Mouse (Mus musculus): ENCODE measurements at regions not wholly inside any gene's neighbourhood (a gene's known extent, or its start where the extent isn't known, plus 50 kb on each side); places are given as distances from the start of the nearest gene placed in this dataset.

DNA sequence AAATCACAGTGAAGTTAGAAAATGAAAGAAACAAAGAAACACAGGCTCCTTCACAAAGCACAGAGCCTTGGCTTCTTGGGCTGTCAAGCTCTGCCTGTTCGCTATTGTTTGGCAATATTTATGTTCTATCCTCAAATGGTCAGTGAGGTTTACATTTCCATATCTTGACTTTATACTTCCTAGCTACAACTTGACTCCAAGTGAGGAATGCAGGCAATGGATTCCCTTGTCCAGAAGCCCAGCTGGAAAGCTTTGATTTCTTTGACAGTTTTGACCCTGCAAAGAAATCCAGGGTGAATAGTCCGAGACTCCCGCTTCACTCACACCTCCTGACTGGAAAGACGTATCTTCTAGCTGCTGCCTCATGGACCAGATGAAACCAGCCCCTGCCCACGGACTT, 537.3 kb upstream of the Pbx1 start:
- H3K79me2 ChIP-seq (ENCODE audit: control insufficient read depth, insufficient read depth), result no peaks in the 10 kb centered on the region
- H3ac ChIP-seq (ENCODE audit: control insufficient read depth, insufficient read length, low read depth), result no peak overlapping the region
- no peak for TF ChIP-seq FOSL1 (IDR thresholded peaks at IDR 0.05; ENCODE audit: insufficient read depth, low read length, poor library complexity, severe bottlenecking)
- no peak for TF ChIP-seq CTCF (IDR thresholded peaks at IDR 0.05; ENCODE audit: control insufficient read depth, insufficient read depth, insufficient read length)
- no peak for TF ChIP-seq MYOG (IDR thresholded peaks at IDR 0.05; ENCODE audit: control insufficient read depth, extremely low read depth, insufficient read length)
- TF ChIP-seq CEBPB (IDR thresholded peaks at IDR 0.05; ENCODE audit: low read depth), result no peak
- TF ChIP-seq MYOD1 (IDR thresholded peaks at IDR 0.05; ENCODE audit: control insufficient read depth, insufficient read length, low read depth), result no peak
- TF ChIP-seq USF1 (IDR thresholded peaks at IDR 0.05; ENCODE audit: low read depth), result no peak
- TF ChIP-seq MAX (IDR thresholded peaks at IDR 0.05), result no peak
- no peaks in the 10 kb centered on the region for H3K27me3 ChIP-seq (ENCODE audit: control insufficient read depth, insufficient read depth, insufficient read length)
- no peak overlapping the region for H3K4me3 ChIP-seq (ENCODE audit: insufficient read depth, poor library complexity, severe bottlenecking)
- no peaks in the 10 kb centered on the region for H3K36me3 ChIP-seq (ENCODE audit: control insufficient read depth, insufficient read depth)
- no peaks in the 10 kb centered on the region for H3K79me3 ChIP-seq (ENCODE audit: low read depth)

DNA sequence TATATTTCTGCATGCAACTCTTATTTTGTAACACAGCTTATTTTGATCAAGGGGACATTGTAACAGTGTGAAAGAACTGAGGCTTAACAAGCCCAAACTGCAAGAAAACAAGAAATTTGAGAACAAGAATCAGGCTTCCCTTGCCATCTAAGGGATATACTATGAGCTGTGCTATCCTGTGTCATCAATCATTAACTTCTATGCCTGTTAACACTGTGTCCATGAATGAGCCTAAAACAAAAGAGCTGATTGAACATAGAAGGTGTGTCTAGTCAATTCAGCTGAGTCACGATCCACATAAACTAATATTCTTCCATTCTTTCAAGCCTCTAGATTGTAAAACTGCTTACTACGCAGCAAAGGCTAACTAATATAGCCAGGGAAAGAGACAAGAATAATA, 535.3 kb upstream of the Pbx1 start:
- no peaks in the 10 kb centered on the region for H3K79me2 ChIP-seq (ENCODE audit: control insufficient read depth, insufficient read depth)
- no peak for TF ChIP-seq CEBPB (IDR thresholded peaks at IDR 0.05; ENCODE audit: low read depth)
- TF ChIP-seq MAX (IDR thresholded peaks at IDR 0.05), result no peak
- no peak for TF ChIP-seq FOSL1 (IDR thresholded peaks at IDR 0.05; ENCODE audit: insufficient read depth, low read length, poor library complexity, severe bottlenecking)
- TF ChIP-seq MYOD1 (IDR thresholded peaks at IDR 0.05; ENCODE audit: control insufficient read depth, insufficient read length, low read depth), result no peak
- no peak for TF ChIP-seq MYOG (IDR thresholded peaks at IDR 0.05; ENCODE audit: control insufficient read depth, extremely low read depth, insufficient read length)
- TF ChIP-seq USF1 (IDR thresholded peaks at IDR 0.05; ENCODE audit: low read depth), result no peak
- no peak for TF ChIP-seq CTCF (IDR thresholded peaks at IDR 0.05; ENCODE audit: control insufficient read depth, insufficient read depth, insufficient read length)
- no peaks in the 10 kb centered on the region for H3K79me3 ChIP-seq (ENCODE audit: low read depth)
- H3K36me3 ChIP-seq (ENCODE audit: control insufficient read depth, insufficient read depth), result no peaks in the 10 kb centered on the region
- no peak overlapping the region for H3ac ChIP-seq (ENCODE audit: control insufficient read depth, insufficient read length, low read depth)
- H3K27me3 ChIP-seq (ENCODE audit: control insufficient read depth, insufficient read depth, insufficient read length), result no peaks in the 10 kb centered on the region
- no peak overlapping the region for H3K4me3 ChIP-seq (ENCODE audit: insufficient read depth, poor library complexity, severe bottlenecking)

DNA sequence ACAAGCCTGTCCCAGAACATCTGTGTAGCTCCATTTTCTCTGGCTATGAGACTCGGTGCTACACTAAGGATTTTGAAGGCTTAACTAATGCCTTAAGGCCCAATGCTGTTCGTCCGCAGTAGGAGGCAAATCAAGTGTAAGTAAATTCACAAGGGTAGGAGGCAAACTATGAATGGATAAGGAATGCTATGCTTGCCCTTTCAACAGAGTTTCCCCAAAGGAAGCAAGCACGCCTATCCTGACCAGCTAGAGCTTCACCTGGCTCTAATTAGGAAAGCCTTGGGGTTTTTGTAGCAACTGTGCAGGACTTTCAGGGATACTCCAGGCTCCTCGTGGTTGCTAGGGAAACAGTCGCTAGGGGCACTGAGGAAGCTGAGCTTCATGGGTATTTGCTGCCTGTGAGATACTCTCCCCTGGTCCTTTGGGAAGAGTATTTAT, 532.4 kb upstream of the Pbx1 start:
- TF ChIP-seq FOSL1 (IDR thresholded peaks at IDR 0.05; ENCODE audit: insufficient read depth, low read length, poor library complexity, severe bottlenecking), result no peak
- TF ChIP-seq USF1 (IDR thresholded peaks at IDR 0.05; ENCODE audit: low read depth), result no peak
- TF ChIP-seq MYOD1 (IDR thresholded peaks at IDR 0.05; ENCODE audit: control insufficient read depth, insufficient read length, low read depth), result no peak
- no peak for TF ChIP-seq MYOG (IDR thresholded peaks at IDR 0.05; ENCODE audit: control insufficient read depth, extremely low read depth, insufficient read length)
- TF ChIP-seq CTCF (IDR thresholded peaks at IDR 0.05; ENCODE audit: control insufficient read depth, insufficient read depth, insufficient read length), result no peak
- TF ChIP-seq MAX (IDR thresholded peaks at IDR 0.05), result no peak
- Histone ChIP-seq H3K4me3 (ENCODE audit: insufficient read depth, poor library complexity, severe bottlenecking) (no peak overlapping the region), H3K36me3 (ENCODE audit: control insufficient read depth, insufficient read depth) (no peaks in the 10 kb centered on the region), H3K79me2 (ENCODE audit: control insufficient read depth, insufficient read depth) (no peaks in the 10 kb centered on the region), H3K79me3 (ENCODE audit: low read depth) (no peaks in the 10 kb centered on the region), H3ac (ENCODE audit: control insufficient read depth, insufficient read length, low read depth) (no peak overlapping the region), H3K27me3 (ENCODE audit: control insufficient read depth, insufficient read depth, insufficient read length) (no peaks in the 10 kb centered on the region)

DNA sequence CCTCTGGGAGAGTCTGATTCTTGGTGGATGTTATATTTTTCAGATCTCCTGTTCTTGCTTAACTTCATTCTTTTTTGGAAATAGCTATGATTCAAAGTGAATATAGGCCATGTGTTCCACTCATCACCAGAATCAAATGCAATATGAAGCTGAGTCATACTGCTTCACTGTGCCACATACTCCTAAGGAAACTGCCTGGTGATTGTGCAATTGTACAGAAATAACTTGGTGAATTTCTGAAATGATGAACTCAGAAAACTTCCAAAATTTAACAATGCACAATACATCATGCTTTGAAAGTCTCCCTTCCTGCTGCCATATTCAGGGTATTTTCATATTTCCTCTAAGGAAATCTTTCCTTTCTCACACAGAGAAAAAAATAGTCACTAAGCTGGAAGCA, 518.9 kb upstream of the Pbx1 start:
- Histone ChIP-seq H3K27me3 (ENCODE audit: control insufficient read depth, insufficient read depth, insufficient read length) (no peaks in the 10 kb centered on the region), H3ac (ENCODE audit: control insufficient read depth, insufficient read length, low read depth) (no peak overlapping the region), H3K36me3 (ENCODE audit: control insufficient read depth, insufficient read depth) (no peaks in the 10 kb centered on the region), H3K4me3 (ENCODE audit: insufficient read depth, poor library complexity, severe bottlenecking) (no peak overlapping the region), H3K79me2 (ENCODE audit: control insufficient read depth, insufficient read depth) (no peaks in the 10 kb centered on the region), H3K79me3 (ENCODE audit: low read depth) (no peaks in the 10 kb centered on the region)
- TF ChIP-seq FOSL1 (IDR thresholded peaks at IDR 0.05; ENCODE audit: insufficient read depth, low read length, poor library complexity, severe bottlenecking), result no peak
- TF ChIP-seq CEBPB (IDR thresholded peaks at IDR 0.05; ENCODE audit: low read depth), result no peak

DNA sequence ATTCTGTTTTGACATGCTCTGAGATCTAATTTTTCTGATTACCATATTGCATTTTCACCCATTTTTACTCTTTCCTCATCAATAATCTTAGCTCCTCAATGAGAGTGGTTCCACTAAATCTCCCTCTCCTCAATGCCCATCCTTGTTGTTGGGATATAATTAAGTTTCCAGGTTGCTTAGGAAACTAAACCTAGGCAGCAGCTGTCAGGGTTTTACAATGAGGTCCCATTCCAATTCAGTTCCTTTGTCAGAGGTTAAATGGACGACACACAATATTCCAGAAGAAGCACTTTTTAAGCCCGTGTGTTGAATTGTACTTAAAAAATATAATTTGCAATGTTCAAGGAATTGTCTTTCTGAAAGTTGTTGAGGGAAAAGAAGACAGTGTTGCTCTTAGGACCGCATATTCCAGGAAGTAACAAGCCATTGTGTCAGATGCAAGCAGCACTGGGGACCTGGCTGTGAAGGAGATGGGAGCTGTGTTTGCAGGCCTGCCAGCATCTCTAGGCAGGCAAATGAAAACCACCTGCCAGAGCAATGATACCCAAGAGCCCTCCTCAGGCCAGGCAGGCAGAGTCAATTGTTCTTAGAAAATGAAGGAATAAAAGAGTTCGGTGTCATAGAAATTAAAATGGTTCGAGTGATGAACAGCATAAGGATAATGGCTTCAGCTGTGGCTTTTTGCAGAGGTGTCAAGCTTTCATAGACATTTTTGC, 492.2 kb upstream of the Pbx1 start:
- H3K79me2 ChIP-seq (ENCODE audit: control insufficient read depth, insufficient read depth), result no peaks in the 10 kb centered on the region
- H3K27me3 ChIP-seq (ENCODE audit: control insufficient read depth, insufficient read depth, insufficient read length), result no peaks in the 10 kb centered on the region
- no peak overlapping the region for H3ac ChIP-seq (ENCODE audit: control insufficient read depth, insufficient read length, low read depth)

More for the DNA sequence above, 492.2 kb upstream of the Pbx1 start:
- TF ChIP-seq MYOD1 (IDR thresholded peaks at IDR 0.05; ENCODE audit: control insufficient read depth, insufficient read length, low read depth) (no peak), FOSL1 (IDR thresholded peaks at IDR 0.05; ENCODE audit: insufficient read depth, low read length, poor library complexity, severe bottlenecking) (no peak), MYOG (IDR thresholded peaks at IDR 0.05; ENCODE audit: control insufficient read depth, extremely low read depth, insufficient read length) (no peak), MAX (IDR thresholded peaks at IDR 0.05) (no peak), CEBPB (IDR thresholded peaks at IDR 0.05; ENCODE audit: low read depth) (no peak)
- no peaks in the 10 kb centered on the region for H3K36me3 ChIP-seq (ENCODE audit: control insufficient read depth, insufficient read depth)
- no peak overlapping the region for H3K4me3 ChIP-seq (ENCODE audit: insufficient read depth, poor library complexity, severe bottlenecking)
- H3K79me3 ChIP-seq (ENCODE audit: low read depth), result no peaks in the 10 kb centered on the region
